Mouse (Mus musculus) thymus, adult 2 months (tissue): Measurements from ENCODE around the gene Tmem202. TPM values are rescaled to one million over a fixed set of nuclear protein-coding genes. Genes with fewer than 3 reads are reported as not detected.

ENCODE experiments used
- DNase-seq: peaks from one replicate; pipeline ENCODE4 v3.0.0; 2021
- H3K27ac ChIP-seq: fragments of 200-500 bp; 2 replicates; pipeline ENCODE4 v1.5.1; 2012; ENCODE audit warnings: low read length, control low read depth; ENCODE audit not compliant: control insufficient read depth, insufficient read depth
- H3K27me3 ChIP-seq: fragments of 200-500 bp; 2 replicates; pipeline ENCODE4 v1.6.1; 2012; ENCODE audit warnings: mild to moderate bottlenecking, low read length, moderate library complexity, mixed read lengths; ENCODE audit not compliant: control insufficient read depth, insufficient read depth
- H3K36me3 ChIP-seq: fragments of 200-500 bp; 2 replicates; pipeline ENCODE4 v1.6.1; 2012; ENCODE audit warnings: mild to moderate bottlenecking, low read length, moderate library complexity; ENCODE audit not compliant: control insufficient read depth, insufficient read depth
- H3K4me1 ChIP-seq: fragments of 200-500 bp; replicated peaks from 2 replicates; pipeline ENCODE4 v1.6.1; 2012; ENCODE audit warnings: low read length; ENCODE audit not compliant: control insufficient read depth, insufficient read depth
- H3K4me3 ChIP-seq: fragments of 200-500 bp; 2 replicates; pipeline ENCODE4 v1.5.1; 2012; ENCODE audit warnings: mild to moderate bottlenecking, low read length, control low read depth, moderate library complexity; ENCODE audit not compliant: control insufficient read depth, insufficient read depth
- CTCF ChIP-seq: fragments of 200-500 bp; IDR thresholded peaks from 2 replicates; pipeline ENCODE4 v1.5.1; 2012; ENCODE audit warnings: mild to moderate bottlenecking, control low read depth, low read length, moderate library complexity, borderline replicate concordance; ENCODE audit not compliant: control insufficient read depth, poor library complexity, insufficient read depth; ENCODE audit errors: extremely low read depth
- POLR2A ChIP-seq: fragments of 200-500 bp; IDR thresholded peaks from 2 replicates; pipeline ENCODE4 v1.6.1; 2012; ENCODE audit warnings: mild to moderate bottlenecking, low read length, control low read depth, moderate library complexity; ENCODE audit not compliant: control insufficient read depth, poor library complexity, insufficient read depth; ENCODE audit errors: extremely low read depth
- WGBS: fragments of 180-500 bp; shearing (Covaris S2); methylation state at CpG from one replicate; pipeline ENCODE4 v1.1.7; 2018; 5-methylcytosine and 5-hydroxymethylcytosine counted together
- polyA plus RNA-seq: library from polyadenylated mRNA; depleted of rRNA; stranded (reverse); fragments of >200 nt; gene quantifications from 2 replicates; pipeline ENCODE4 v1.2.3, GENCODE M21; 2012

Gene Tmem202
- polyA plus RNA-seq, 1 experiment, result 0.35 TPM

DNA sequence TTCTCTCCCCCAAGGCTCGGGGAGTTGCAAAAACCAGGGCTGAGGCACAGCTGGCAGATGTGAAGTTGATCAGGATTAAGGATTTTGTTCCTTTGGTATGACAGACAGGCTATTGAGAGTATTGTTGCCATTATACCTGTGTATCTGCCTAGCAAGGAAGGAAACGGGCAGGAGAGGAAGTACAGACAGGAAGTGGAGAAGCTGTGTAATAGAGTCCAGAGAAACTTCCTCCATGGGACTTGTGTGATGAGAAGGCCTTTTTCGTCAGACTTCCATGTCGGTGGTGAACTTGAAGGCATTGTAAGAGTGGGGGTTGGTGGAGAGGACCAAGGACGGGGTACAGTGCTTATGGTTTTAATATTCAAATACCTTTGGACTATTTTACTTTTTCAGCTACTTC, 11.4 kb upstream of the Tmem202 start:
- Histone ChIP-seq H3K4me1 (peaks cover 6% of the 10 kb centered on the region), H3K36me3 (no peaks in the 10 kb centered on the region), H3K27me3 (no peaks in the 10 kb centered on the region), H3K27ac (no peak overlapping the region), H3K4me3 (no peak overlapping the region)
- no peak for TF ChIP-seq CTCF
- TF ChIP-seq POLR2A, result no peak
- DNase-seq, result no peak
- 56% methylated on average over 5 of the region's 5 CpGs for WGBS

DNA sequence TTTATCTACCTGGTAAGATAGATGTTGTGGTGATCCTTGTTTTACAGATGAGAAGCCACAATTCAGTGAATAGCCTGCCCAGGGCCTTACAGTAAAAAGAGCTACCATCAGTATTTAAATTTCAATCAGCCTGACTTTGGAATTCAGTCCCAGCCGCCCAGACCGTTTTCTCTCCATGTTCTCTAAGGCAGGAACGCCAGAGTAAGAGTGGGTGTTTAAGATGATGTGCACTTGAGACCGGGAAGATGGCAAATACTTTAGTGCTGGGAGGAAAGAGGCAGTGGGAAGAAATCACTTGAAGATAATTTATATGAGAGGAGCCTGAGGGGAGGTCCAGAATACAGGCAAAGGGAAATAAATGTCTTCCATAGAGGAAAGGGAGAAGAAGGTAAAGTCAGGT, 10.4 kb upstream of the Tmem202 start:
- no peak for DNase-seq
- Histone ChIP-seq H3K4me3 (no peak overlapping the region), H3K27ac (no peak overlapping the region), H3K36me3 (no peaks in the 10 kb centered on the region), H3K4me1 (peaks cover 6% of the 10 kb centered on the region), H3K27me3 (no peaks in the 10 kb centered on the region)
- 97% methylated on average over 4 of the region's 4 CpGs for WGBS
- TF ChIP-seq POLR2A (no peak), CTCF (no peak)

DNA sequence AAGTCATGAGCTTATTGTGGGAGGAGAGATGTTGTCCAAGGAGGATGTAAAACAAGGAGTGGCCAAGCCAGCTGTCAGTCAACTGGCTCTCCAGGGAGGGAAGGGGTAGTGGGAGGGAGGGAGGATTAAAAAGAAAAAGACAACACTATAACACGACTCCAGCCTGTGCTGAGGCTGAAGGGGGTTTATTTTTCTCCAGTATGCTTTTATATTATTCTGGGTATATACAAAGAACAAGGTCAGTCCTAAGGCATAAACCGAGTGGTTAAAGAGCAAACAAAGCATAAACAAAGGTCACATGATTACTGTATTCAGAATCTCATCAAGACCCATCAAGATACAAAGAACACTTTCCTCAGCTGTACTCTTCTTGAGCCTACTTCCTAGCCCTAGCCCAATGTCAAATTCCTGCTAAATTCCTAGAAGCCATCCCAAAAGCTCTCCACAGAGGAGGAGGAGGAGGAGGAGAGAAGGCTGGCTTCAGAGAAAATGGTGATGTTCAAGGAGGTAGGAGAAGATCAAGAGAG, 9.4 kb upstream of the Tmem202 start:
- WGBS, result 77% methylated on average over 2 of the region's 2 CpGs
- no peaks in the 10 kb centered on the region for H3K36me3 ChIP-seq

DNA sequence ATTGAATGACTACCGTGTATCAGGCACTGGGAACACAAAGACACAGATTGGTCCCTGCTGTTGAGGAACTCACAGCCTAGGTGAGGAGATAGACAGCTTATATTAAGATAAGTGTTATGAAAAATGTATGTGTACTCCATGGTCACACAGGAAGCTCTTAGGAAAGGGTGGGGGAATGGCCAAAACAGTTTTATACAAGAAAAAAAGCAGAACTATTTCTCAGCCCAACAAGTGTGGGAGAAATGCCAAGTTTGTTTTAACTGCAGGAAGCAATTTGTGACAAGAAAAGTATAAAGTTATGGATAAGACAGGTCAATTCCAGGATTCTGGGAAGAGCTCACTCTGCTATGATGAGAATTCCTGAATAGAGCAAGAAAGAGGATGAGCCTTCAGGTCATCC, 8.2 kb upstream of the Tmem202 start:
- DNase-seq, result no peak
- no peak overlapping the region for H3K4me3 ChIP-seq
- no peaks in the 10 kb centered on the region for H3K27me3 ChIP-seq
- no peaks in the 10 kb centered on the region for H3K36me3 ChIP-seq
- TF ChIP-seq POLR2A (no peak), CTCF (no peak)
- H3K4me1 ChIP-seq, result peaks cover 6% of the 10 kb centered on the region
- H3K27ac ChIP-seq, result no peak overlapping the region
- 77% methylated on average over 1 of the region's 1 CpGs for WGBS

More for the DNA sequence above, 9.4 kb upstream of the Tmem202 start:
- DNase-seq, result no peak
- Histone ChIP-seq H3K4me1 (peaks cover 6% of the 10 kb centered on the region), H3K27me3 (no peaks in the 10 kb centered on the region), H3K27ac (no peak overlapping the region), H3K4me3 (no peak overlapping the region)
- TF ChIP-seq CTCF (no peak), POLR2A (no peak)

DNA sequence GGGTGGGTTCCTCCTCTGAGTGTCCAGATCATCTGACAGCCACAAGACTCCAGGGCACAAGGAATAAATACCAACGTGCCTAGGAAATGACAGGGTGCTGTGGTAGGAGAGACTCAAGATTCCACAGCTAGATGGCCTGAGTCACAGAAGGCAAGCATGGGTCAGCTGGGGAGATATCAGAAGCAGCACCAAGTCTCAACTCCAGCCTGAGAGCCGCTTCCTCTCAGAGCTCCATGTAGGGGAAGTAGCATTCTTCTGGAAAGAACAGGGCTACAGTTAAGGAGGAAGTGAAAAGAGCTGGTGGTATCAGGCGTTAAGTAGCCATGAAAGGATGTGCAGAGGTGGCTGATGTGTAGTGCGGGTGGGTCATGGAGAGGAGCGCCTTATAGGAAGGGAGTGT, 5.1 kb upstream of the Tmem202 start:
- no peak overlapping the region for H3K4me3 ChIP-seq
- no peak for DNase-seq
- 51% methylated on average over 5 of the region's 5 CpGs for WGBS
- peaks cover 9% of the 10 kb centered on the region for H3K4me1 ChIP-seq
- no peak overlapping the region for H3K27ac ChIP-seq
- no peaks in the 10 kb centered on the region for H3K27me3 ChIP-seq
- no peak for TF ChIP-seq POLR2A
- TF ChIP-seq CTCF, result no peak
- H3K36me3 ChIP-seq, result no peaks in the 10 kb centered on the region

DNA sequence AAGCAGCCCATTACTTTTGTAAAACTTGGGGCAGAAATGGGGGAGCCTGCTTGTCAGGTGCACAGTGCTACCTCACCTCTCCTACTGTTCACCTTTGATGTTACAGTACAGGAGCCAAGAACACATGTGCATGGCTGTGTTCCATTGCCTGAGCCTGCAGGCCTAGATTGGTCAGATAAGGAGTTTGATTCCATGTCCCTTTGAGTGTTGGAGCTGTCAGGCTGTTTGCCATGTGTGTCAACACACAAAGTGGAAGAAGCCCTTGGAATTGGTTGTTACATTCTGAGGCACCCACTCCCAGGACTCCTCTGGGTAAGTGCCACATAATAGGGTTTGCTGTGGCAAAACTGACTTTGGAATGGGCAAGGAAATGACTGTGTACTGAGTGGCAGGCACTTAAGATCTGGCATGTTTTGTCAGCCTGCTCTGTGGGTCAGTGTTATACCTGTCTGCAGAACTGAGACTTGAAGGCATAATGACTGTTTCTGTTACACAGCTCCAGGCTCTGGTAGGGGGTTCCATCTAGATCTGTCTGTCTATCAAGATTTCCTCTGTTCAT, 3.2 kb upstream of the Tmem202 start:
- H3K27ac ChIP-seq, result no peak overlapping the region
- no peaks in the 10 kb centered on the region for H3K36me3 ChIP-seq
- DNase-seq, result no peak
- TF ChIP-seq CTCF, result no peak
- TF ChIP-seq POLR2A, result no peak
- H3K27me3 ChIP-seq, result no peaks in the 10 kb centered on the region
- H3K4me1 ChIP-seq, result peaks cover 10% of the 10 kb centered on the region
- H3K4me3 ChIP-seq, result no peak overlapping the region

DNA sequence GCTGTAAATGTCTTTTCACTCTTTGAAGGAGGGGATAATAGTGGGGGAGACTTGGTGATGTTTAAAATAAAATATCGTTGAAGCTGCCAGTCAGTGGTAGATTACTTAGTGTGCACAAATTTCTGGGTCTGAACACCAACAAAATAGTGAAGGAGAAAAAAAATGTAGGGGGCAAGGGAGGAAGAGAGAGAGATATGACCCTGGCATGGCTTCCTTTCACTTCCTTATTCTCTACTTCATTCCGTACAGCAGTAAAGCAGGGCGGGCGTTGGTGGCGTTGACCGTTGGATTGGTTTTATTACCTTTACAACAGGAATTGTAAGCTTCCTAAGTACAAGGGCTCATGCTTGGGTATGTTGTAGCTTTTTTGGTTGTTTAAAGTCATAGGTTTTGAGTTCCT, 2.0 kb upstream of the Tmem202 start:
- TF ChIP-seq CTCF (no peak), POLR2A (no peak)
- no peak for DNase-seq
- Histone ChIP-seq H3K36me3 (no peaks in the 10 kb centered on the region), H3K27ac (no peak overlapping the region), H3K27me3 (no peaks in the 10 kb centered on the region), H3K4me3 (no peak overlapping the region), H3K4me1 (peaks cover 10% of the 10 kb centered on the region)
- 82% methylated on average over 6 of the region's 6 CpGs for WGBS
